Mouse (Mus musculus): ENCODE results near the gene Rtn2. TPM values are rescaled to one million over a fixed set of nuclear protein-coding genes. Genes with fewer than 3 reads are reported as not detected.
"Not testable (repeated sequence)": the region's sequence is repeated elsewhere in the genome, so short reads cannot be mapped to it uniquely, and the experiment has no call there.

The Rtn2 gene
- polyA plus RNA-seq, 1 experiment from 2014 or later = 0.09 TPM

DNA sequence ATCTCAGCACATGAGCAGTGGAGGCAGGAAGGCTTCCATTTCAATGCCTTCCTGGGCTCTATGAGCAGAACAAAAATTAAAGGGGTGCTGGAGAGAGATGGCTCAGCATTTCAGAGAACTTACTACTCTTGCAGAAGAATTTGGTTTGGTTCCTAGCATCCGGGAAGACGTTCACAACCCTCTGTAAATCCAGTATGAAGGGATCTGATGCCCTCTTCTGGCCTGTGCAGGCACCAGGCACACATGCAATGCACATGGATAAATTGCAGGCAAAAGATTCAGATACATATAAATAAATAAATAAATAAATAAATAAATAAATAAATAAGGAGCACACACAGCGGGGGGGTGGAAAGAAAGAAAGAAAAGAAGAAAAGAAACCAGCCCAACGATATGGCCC is 6.2 kb upstream of the Rtn2 start:
- H3K79me2 ChIP-seq (ENCODE audit: inconsistent target) = no peaks in the 10 kb centered on the region
- no peak overlapping the region for H3K4me3 ChIP-seq (ENCODE audit: inconsistent target)
- H3K27ac ChIP-seq = no peak overlapping the region
- 71% methylated on average over 3 of the region's 4 CpGs for WGBS (ENCODE audit: missing documents)
- H3K36me3 ChIP-seq (ENCODE audit: inconsistent target) = no peaks in the 10 kb centered on the region

DNA sequence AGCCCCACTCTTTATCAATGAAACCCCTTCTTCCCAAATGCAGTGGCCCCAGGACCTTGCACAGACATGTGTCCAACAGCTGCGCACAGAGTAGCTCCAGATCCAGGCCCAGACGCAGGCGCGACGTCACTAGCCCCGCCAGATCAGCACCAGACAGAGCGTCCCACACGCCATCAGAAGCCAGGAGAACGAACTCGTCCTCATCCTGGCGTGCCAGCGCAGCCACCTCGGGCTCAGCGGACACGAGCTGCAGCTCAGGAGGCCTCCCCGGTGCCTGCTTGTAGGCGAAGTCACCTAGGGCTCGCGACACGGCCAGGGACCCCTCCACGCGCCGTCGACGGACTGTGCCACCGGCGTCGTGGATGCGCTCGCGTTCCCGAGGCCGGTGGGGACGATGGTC is 3.4 kb upstream of the Rtn2 start:
- 13% methylated on average over 26 of the region's 34 CpGs for WGBS (ENCODE audit: missing documents)
- H3K79me2 ChIP-seq (ENCODE audit: inconsistent target) = no peaks in the 10 kb centered on the region
- no peaks in the 10 kb centered on the region for H3K36me3 ChIP-seq (ENCODE audit: inconsistent target)
- H3K4me3 ChIP-seq (ENCODE audit: inconsistent target) = no peak overlapping the region
- H3K27ac ChIP-seq = no peak overlapping the region

DNA sequence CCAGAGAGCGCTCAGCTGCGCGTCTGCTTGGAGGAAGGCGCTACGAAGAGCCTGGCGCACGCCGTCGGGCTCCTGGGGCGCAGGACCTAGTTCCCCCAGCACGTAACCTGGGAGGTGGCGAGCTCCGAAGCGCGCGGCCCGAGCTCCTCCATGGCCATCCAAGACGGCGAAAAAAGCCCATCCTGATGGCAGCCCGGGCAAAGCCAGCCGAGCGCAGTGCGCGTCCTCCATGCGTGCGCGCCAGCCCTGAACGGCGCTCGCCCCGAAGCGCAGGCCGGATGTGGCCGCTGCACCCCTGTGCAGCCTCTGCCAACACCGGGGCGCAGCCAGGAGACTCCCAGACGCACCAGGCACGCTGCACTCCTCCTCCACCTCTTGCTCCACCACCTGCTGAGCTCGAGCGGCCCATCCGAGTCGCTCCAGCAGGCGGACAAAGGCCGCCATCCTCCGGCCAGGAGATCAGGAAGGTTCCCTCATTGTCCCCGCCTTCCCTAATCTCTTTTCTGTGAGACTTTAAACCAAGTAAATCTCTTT is 2.8 kb upstream of the Rtn2 start, which contains the start of gene Ppm1n:
TSS of gene Ppm1n (minus strand) at position 484 of the 534 bp plus-strand sequence.
- no peaks in the 10 kb centered on the region for H3K36me3 ChIP-seq (ENCODE audit: inconsistent target)
- no peaks in the 10 kb centered on the region for H3K79me2 ChIP-seq (ENCODE audit: inconsistent target)
- no peak within 1 kb of the TSS for H3K4me3 ChIP-seq (ENCODE audit: inconsistent target)
- 2% methylated on average over 42 of the region's 46 CpGs for WGBS (ENCODE audit: missing documents)
- H3K27ac ChIP-seq = no peak within 1 kb of the TSS

DNA sequence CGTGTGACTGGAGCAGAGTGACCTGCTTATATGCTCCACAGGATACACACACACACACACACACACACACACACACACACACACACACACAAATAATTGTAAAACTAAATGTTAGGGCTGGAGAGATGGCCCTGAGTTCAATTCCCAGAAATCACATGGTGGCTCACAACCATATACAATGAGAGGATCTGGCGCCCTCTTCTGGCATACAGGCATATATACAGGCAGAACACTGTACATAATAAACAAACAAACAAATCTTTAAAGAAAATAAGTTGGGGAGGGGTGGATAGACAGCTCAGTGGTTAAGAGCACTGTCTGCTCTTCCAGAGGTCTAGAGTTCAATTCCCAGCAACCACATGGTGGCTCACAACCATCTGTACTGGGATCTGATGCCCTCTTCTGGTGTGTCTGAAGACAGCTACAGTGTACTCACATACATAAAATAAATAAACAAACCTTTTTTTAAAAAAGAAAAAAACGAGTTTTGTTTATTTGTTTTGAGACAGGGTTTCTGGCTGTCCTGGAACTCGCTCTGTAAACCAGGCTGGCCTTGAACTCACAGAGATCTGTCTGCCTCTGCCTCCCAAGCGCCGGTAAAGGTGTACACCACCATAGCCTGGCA is 632 bp upstream of the Rtn2 start:
- not testable (repeated sequence) for H3K36me3 ChIP-seq (ENCODE audit: inconsistent target); H3K27ac ChIP-seq; H3K79me2 ChIP-seq (ENCODE audit: inconsistent target); H3K4me3 ChIP-seq (ENCODE audit: inconsistent target)
- WGBS (ENCODE audit: missing documents) = 26% methylated on average over 5 of the region's 6 CpGs

DNA sequence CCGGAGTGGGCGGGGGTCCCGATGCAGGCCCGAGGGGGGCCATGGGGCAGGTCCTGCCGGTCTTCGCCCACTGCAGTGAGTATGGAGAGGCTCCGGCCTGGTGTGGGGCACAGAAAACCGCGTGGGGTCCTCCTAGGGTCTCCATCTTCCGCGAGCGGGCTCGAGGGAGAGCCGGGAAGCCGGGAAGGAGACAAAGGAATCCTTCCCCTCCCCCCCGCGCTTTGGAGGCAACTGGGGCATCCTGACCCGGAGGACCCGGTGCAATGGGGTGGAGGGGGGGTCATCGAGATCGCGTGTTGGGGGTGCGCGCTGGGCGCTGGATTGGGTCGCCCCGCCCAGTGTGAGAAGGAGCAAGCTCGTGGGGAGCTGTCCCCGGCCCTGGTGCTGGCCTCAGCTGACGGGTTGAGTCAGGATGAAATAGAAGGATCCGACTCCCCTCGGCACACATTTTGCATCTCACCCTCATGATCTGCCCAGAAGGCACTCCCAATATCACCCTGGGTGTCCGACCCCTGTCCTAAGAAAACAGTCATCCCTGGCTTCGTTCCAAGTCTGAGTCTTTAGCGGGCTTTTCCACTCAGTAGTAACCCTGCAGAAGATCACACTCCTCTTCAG is 474 bp downstream of the Rtn2 start:
- 3% methylated on average over 35 of the region's 35 CpGs for WGBS (ENCODE audit: missing documents)
- Histone ChIP-seq H3K27ac (no peak overlapping the region), H3K79me2 (ENCODE audit: inconsistent target) (no peaks in the 10 kb centered on the region), H3K36me3 (ENCODE audit: inconsistent target) (no peaks in the 10 kb centered on the region), H3K4me3 (ENCODE audit: inconsistent target) (no peak overlapping the region)

DNA sequence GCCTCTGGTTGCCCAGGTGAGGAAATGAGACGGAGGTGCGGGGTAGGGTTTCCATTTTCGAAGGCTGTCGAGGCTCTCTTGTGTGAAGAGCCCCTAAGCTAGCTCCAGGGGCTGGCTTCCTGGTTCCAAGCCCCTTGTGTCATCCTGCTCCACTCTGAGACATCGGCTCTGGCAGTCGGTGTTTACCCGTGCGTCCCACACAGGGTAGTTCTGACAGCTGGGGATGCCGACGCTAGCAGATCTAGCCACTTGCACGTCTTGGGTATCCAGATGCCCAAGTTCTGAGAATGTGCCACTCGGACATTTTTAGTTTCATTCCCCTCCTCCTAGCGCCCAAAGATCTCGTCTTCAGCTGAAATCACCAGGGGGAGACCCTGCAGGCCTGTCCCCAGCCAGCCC is 981 bp downstream of the Rtn2 start:
- no peak overlapping the region for H3K4me3 ChIP-seq (ENCODE audit: inconsistent target)
- WGBS (ENCODE audit: missing documents) = 45% methylated on average over 14 of the region's 14 CpGs
- H3K36me3 ChIP-seq (ENCODE audit: inconsistent target) = no peaks in the 10 kb centered on the region
- no peaks in the 10 kb centered on the region for H3K79me2 ChIP-seq (ENCODE audit: inconsistent target)
- H3K27ac ChIP-seq = no peak overlapping the region

DNA sequence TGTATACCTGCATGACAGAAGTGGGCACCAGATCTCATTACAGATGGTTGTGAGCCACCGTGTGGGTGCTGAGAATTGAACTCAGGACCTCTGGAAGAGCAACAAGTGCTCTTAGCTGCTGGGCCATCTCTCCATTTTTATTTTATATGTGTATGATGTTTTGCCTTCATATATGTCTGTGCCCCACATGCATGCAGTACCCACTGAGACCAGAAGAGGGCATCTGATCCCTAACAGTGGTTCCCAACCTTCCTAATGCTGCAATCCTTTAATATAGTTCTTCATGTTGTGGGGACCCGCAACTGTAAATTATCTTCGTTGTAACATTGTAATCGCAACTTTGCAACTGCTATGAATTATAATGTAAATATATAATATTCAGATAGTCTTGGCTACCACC is 2.3 kb downstream of the Rtn2 start:
- Histone ChIP-seq H3K36me3 (ENCODE audit: inconsistent target) (no peaks in the 10 kb centered on the region), H3K79me2 (ENCODE audit: inconsistent target) (no peaks in the 10 kb centered on the region), H3K27ac (no peak overlapping the region), H3K4me3 (ENCODE audit: inconsistent target) (no peak overlapping the region)
- 8% methylated on average over 4 of the region's 4 CpGs for WGBS (ENCODE audit: missing documents)

DNA sequence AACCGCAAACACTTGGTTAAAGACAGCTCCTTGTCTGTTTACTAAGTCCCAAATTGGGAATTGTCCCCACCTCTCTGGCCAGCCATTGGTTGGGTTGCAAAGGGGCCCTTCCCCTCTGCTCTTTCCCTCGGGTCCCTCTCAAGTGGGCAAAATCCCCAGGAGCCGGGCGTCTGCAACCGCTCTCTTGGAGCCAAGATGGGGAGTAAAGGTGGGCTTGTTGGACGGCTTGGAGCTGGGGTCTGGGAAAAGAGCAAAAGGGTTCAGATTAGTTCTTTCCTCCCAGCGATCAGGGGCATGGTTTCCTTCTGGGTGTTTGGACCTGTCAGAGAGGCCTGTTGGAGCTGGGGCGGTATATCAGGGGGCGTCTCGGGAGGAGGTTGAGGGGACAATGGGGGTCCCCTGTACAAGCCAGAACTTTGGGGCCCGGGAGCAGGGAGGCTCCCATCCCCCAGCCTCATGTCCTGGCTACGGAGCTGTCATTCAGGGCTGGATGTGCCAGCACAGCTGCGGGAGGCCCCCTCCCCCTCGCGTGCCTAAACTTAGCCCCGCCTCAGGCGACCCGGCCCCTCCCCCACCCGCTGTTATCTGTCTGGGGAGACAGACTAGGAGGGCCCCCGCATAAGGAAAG is 8.7 kb downstream of the Rtn2 start:
- H3K4me3 ChIP-seq (ENCODE audit: inconsistent target) = no peak overlapping the region
- no peak overlapping the region for H3K27ac ChIP-seq
- WGBS (ENCODE audit: missing documents) = 17% methylated on average over 18 of the region's 20 CpGs

DNA sequence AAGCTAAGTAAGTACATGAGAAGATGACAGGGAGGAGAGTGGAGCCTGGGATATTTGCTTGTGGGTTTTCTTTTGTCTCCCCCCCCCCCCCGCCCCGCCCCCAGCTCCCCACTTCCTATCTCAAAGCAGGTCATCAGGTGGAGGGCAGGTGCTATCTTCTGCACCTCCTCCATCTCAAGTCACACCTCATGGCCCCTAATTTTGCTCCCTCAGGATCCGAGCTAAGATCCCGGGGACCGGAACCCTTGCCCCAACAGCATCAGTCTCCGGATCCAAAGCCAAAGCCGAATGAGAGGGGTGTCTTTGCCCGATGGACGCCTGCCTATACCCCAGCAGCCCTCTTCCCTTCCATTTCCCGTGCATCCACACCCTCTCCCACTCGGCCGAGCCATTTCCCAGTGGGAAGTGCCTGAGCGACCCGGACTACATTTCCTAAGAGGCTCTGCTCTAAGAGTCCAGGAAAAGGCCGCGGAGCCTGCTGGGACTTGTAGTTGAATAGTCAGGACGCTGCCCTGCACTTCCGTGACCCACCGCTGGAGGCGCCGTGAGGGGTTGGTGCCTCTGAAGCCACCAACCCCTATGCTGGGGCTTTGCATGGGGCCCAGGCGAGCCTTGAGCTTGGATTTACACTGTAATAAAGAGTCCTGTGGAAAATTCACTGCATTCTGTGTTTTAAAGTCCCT is 13.2 kb downstream of the Rtn2 start:
- 6% methylated on average over 20 of the region's 22 CpGs for WGBS (ENCODE audit: missing documents)
- Histone ChIP-seq H3K27ac (no peak overlapping the region), H3K4me3 (ENCODE audit: inconsistent target) (peak overlapping the region; percentile 40), H3K36me3 (ENCODE audit: inconsistent target) (no peaks in the 10 kb centered on the region), H3K79me2 (ENCODE audit: inconsistent target) (no peaks in the 10 kb centered on the region)

More for the DNA sequence above, 8.7 kb downstream of the Rtn2 start:
- H3K36me3 ChIP-seq (ENCODE audit: inconsistent target) = no peaks in the 10 kb centered on the region
- H3K79me2 ChIP-seq (ENCODE audit: inconsistent target) = no peaks in the 10 kb centered on the region

DNA sequence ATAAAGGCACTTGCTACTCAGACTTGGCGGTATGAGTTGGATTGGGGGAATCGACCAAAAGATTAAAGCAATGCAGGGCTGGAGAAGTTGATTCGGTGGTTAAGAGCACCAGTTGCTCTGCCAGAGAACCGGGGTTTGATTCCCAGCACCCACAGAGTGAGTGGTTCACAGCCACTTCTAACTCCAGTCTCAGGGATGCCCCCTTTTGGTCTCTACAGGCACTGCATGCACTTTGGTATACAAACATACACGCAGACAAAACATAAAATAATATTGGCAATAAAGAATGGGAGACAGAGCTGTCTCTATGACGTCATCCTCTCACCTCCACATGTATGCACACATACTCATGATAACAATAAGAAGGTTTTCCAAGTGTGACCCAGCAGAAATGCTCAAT is 14.6 kb downstream of the Rtn2 start:
- H3K79me2 ChIP-seq (ENCODE audit: inconsistent target) = no peaks in the 10 kb centered on the region
- H3K4me3 ChIP-seq (ENCODE audit: inconsistent target) = no peak overlapping the region
- H3K36me3 ChIP-seq (ENCODE audit: inconsistent target) = no peaks in the 10 kb centered on the region
- no peak overlapping the region for H3K27ac ChIP-seq
- WGBS (ENCODE audit: missing documents) = 91% methylated on average over 4 of the region's 6 CpGs

DNA sequence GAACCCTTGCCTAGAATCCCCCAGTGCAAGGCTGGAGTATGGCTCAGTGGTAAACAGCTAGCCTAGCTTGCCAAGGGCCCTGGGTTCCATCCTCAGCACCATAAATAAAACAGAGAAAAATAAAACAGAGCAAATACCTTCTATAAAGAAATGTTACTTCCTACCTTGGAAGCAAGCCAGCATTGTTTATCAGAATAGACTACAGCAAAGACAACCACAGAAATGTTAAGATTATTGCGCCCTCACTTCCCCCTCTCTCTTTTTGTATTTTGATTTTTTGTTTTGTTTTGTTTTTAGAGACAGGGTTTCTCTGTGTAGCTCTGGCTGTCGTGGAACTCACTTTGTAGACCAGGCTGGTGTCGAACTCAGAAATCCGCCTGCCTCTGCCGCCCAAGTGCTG is 15.4 kb downstream of the Rtn2 start:
- no peak overlapping the region for H3K4me3 ChIP-seq (ENCODE audit: inconsistent target)
- no peaks in the 10 kb centered on the region for H3K36me3 ChIP-seq (ENCODE audit: inconsistent target)
- no peaks in the 10 kb centered on the region for H3K79me2 ChIP-seq (ENCODE audit: inconsistent target)
- 86% methylated on average over 5 of the region's 5 CpGs for WGBS (ENCODE audit: missing documents)
- H3K27ac ChIP-seq = no peak overlapping the region

DNA sequence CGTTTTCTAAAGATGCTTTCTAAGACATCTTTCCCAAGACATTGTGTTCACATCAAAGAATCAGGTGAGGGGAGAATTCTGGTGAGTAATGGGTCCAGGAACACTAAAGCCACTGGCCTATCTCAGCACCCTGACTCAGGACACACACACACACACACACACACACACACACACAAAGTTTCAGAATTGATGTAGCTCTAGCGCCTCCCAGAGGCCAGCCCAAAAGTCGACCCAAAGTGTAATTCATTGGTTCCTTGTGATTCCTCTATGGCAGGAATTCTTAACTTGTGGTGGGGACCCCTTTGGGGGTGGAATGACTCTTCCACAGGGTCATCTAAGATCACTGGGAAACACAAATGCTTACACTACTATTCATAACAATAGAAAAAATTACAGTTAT is 16.8 kb downstream of the Rtn2 start:
- WGBS (ENCODE audit: missing documents) = 39% methylated on average over 2 of the region's 3 CpGs
- no peak overlapping the region for H3K27ac ChIP-seq

DNA sequence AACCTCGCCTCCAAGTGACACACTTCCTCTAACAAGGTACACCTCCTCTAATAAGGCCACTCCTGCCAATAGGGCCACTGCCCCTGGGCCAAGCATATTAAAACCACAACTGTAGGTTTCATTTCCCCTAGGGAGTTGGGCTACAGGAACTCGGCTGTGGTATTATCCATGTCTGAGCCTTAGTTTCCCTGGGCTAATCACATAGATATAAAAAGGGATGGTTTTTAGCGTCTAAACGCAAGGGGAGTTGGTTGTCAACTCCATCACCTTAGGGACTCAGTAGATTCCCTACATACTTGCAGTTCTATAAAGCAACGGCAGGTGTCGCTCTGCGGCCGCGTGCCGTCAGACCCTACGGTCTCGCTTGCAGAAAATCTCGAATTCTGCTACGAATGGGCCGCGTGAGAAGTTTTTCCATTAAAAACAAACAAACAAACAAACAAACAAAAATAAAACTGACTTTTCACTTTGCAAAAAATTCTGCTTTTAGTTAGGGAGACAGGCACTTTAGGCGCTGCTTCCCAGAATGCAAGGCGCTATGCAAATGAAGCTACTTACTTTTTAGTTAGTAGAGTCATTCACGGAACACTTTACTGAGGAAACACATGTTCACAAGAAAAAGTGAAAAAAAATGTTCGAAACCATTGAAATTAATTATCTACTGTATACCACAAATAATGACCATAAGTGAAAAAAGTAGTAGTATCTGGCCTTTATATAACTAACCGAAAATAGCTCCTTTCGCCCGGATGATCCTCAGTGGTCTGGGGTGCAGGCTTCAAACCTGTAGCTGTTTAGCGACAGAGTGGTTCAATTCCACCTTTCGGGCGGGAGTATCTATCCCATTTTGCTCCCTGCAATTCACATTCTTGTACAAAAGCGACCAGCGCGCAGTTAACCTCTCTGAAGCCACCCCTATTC is 18.3 kb downstream of the Rtn2 start:
- no peaks in the 10 kb centered on the region for H3K36me3 ChIP-seq (ENCODE audit: inconsistent target)
- no peaks in the 10 kb centered on the region for H3K79me2 ChIP-seq (ENCODE audit: inconsistent target)
- H3K4me3 ChIP-seq (ENCODE audit: inconsistent target) = peak overlapping the region; percentile 34
- peak overlapping the region; percentile 42 for H3K27ac ChIP-seq
- under 1% methylated on average over 26 of the region's 29 CpGs for WGBS (ENCODE audit: missing documents)

More for the DNA sequence above, 16.8 kb downstream of the Rtn2 start:
- no peak overlapping the region for H3K4me3 ChIP-seq (ENCODE audit: inconsistent target)
- no peaks in the 10 kb centered on the region for H3K79me2 ChIP-seq (ENCODE audit: inconsistent target)
- H3K36me3 ChIP-seq (ENCODE audit: inconsistent target) = no peaks in the 10 kb centered on the region
